Mouse (Mus musculus) ES-Bruce4 (cell line): ENCODE results near the gene Lrpprc.
A peak's percentile ranks its signal among the peaks of the same experiment; 100 is the strongest.

ENCODE experiments used
- CTCF ChIP-seq: IDR thresholded peaks from one replicate; pipeline ENCODE4 v1.8.1; 2011; ENCODE audit warnings: low read depth, low read length
- EP300 ChIP-seq: IDR thresholded peaks from 2 replicates; pipeline ENCODE4 v1.6.1; 2011; ENCODE audit warnings: low read depth, low read length; ENCODE audit not compliant: insufficient read depth
- POLR2A ChIP-seq: IDR thresholded peaks from one replicate; pipeline ENCODE4 v1.8.1; 2011; ENCODE audit warnings: low read length; ENCODE audit not compliant: insufficient read depth

DNA sequence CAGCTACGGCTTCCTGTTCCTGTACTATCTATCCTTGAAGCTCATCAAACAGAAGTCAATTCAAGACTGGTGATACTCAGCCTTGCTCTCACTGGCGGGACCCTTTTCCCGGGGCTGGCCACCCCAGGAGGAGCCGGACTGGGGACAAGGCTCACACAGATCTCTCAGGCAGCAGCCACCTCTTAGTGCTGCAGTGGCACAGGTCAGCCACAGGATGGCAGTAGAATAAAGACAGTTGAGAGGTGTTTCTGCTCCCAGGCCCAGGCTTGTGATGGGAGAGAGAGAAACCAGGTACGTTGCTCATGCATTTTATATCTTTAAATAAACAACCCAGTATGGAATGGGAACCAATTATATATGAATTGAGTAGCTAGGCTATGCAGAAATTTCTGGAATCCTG, 91.9 kb downstream of the Lrpprc start:
- TF ChIP-seq POLR2A (no peak), CTCF (peak; percentile 89), EP300 (no peak)
